Mouse (Mus musculus) CH12F3 (cell line): ENCODE data around the gene Osgep.
"Not testable (repeated sequence)": the region's sequence is repeated elsewhere in the genome, so short reads cannot be mapped to it uniquely, and the experiment has no call there.

Experiments used
- in situ Hi-C: fragments of 300-500 bp; cut with MboI; formaldehyde crosslinking; loops from 2 replicates; pipeline ENCODE4 v1.14.3; 2020; ENCODE audit warnings: low sequenced_read_pairs

Gene Osgep

DNA sequence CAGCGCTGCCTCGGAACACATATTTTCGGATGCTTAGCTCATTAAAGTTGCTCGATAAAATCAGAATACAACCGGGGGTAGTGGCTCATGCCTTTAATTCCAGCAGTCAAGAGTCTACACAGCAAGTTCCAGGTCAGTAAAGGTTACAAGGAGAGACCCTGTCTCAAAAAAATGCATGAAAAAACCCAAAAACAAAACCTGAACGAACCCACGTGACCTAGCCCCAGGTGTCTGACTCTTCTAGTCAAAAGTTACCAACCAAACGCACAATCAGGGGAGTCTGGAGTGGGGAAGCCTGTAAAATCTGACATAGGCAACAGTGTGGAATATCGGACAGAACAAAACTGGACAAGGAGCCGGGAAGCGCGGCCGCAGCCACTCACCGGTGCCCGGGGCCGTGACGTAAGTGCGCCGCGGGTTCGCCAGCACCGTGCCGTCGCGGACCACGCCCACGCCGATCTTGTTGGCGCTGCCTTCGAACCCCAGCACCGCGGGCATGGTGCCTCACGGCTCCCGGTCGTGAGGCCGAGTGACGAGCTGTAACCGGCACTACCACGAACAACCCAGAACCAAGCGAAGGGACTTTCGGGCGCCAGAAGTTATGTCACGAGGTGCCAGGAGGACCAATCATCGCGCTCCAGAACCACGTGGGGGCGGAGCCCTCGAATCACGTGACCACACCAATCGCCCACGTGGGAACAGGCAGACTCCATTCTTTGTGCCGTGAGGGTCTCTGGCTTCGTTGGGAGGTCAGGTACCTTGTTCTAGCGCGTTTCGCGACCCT is at the start of gene Osgep, which contains the start of gene Apex1:
Gene Osgep, minus strand, starts transcription at position 613 of the 784 bp plus-strand sequence.
Gene Apex1, plus strand, starts transcription at position 688 of the 784 bp plus-strand sequence.
- in situ Hi-C loops, result no loop called here

DNA sequence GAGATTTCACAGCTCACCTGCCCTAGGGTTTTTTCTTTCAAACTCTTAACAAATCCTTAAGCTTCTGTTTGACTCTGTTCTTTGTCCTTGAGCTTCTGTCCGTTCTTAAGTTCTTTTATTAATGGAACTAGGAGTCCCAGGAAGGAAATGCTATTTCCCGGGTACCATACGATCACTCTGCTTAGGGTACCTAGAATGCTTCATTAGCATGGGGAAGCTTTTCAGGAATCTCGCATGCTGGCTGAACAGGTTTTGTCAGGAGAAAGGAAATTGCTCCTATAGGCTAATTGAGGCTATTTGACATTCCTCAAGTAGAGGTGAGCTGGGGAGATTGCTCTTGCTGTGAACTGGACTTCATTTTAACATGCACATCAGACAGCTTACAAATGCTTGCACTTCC is 49.0 kb upstream of the Osgep start:
- in situ Hi-C loops, result no loop called here

DNA sequence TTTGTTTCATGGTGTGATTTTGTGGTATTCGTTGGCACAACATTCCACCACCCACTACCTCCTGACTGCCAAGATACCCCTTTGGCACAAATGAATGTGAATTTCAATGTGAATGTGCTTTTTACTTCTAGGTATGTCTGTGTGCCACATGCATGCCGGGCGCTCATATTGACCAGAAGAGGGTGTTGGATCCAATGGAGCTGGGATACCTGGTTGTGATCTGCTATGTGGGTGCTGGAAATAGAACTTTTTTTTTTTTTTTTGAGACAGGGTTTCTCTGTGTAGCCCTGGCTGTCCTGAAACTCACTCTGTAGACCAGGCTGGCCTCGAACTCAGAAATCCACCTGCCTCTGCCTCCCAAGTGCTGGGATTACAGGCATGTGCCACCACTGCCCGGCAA is 48.4 kb upstream of the Osgep start:
- in situ Hi-C loops, result not testable (repeated sequence)

DNA sequence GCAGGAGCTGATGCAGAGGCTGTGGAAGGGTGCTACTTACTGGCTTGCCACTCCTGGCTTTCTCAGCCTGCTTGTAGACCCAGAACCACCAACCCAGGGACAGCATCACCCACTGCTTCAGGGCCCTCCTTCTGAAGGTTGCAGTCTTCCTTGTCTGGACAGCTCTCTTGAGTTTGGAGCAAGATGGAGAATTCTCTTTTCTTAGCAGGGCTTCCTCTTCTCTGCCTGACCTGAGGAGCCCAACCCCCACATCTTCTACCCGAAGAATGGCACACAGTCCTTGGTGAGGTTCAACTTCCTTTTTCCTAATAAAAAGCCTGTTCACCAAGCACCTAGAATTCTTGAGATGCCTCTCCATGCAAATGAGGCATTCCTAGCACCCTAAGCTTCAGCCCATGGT is 46.1 kb upstream of the Osgep start:
- in situ Hi-C loops, result no loop called here

DNA sequence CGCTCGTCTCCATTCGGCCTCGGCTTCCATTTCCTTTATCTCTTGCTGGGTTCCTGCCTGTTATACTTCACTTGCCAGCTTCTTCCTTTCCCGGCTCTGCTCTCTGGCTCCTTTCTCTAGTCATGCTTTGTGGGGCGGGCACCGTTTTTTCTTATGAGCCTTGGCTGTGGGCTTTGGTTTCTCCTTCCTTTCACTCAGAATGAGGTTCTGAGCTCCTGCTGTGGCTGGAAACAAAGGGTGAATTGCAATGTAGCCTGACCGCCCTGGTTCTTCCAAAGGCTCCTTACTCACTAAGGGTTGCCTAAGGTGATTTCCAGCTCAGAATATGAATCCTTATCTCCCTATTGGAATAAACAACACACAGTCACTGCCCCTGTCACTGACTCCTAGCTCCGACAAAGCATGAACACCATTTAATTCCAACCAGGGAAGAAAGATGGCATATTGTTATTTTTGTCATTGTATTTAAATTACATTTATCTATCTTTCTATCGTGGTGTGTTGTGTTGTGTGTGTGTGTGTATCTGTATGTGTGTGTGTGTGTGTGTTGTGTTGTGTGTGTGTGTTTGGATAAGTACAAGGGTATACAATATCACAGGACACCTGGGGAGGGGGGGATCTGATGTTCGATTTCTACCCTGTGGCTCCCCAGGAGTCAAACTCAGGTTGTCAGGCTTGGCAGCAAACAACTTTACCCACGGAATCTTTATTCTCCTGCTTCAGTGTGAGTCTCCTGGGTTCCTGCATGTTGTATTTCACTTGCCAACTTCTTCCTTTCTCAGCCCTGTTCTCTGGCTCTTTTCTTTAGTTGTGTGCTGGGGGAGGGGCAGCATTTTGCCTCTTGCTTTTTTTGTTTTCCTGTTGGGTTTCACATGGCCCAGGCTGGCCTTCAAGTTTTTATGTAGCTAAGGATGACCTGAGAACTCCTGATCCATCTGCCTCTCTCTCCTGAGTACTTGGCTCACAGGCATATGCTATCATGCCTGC is 45.2 kb upstream of the Osgep start:
- in situ Hi-C loops, result no loop called here

DNA sequence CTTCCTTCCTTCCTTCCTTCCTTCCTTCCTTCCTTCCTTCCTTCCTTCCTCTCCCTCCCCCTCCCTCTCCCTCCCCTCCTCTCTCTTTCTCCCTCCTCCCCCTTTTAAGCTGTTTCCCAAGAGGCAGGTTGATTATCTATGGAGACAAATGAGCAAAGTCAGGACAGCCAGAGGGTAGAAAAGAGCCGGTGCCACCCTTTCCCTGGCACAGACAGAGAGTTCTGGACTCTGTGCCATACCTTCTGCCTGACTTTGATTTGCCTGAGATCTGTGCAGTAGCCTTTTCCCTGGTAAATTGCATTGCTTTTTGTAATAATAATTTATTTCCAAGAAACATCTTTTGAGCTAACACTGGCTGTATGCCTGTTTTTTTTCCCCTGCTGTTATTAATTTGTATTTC is 44.3 kb upstream of the Osgep start:
- in situ Hi-C loops, result no loop called here

DNA sequence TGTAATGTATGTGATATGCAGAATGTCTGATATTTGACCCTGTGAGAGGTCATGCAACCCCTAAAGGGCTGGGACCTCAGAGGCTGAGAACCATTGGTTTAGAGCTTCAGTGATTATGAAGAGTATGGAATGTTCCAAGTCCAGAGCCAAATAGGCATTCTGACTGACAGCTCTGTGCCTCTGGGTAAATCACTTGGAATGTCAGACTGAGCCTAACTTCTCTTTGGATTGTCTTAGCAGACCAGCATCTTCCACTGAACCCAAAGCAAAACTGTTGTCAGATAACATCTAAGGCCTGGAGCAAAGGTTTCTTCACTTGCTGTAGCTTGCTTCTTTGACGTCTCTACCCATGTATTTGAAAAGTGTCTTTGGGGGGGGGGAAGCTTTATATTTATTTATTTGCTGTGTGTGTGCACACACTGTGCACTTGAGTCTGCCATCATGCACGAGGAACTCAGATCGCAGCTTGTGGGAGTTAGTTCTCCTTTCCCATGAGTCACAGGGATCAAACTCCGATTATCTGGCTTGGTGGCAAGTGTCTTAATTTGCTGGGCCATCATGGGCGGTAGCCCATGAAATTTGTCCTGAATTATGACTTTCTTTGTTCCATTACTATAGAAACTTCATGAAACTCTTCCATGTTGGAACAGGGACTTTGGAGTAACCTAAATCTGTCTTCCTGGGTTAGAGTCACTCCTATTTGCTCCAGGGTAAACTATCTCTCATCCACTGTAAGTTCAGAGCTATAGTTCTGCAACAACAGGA is 43.7 kb upstream of the Osgep start:
- in situ Hi-C loops, result no loop called here

DNA sequence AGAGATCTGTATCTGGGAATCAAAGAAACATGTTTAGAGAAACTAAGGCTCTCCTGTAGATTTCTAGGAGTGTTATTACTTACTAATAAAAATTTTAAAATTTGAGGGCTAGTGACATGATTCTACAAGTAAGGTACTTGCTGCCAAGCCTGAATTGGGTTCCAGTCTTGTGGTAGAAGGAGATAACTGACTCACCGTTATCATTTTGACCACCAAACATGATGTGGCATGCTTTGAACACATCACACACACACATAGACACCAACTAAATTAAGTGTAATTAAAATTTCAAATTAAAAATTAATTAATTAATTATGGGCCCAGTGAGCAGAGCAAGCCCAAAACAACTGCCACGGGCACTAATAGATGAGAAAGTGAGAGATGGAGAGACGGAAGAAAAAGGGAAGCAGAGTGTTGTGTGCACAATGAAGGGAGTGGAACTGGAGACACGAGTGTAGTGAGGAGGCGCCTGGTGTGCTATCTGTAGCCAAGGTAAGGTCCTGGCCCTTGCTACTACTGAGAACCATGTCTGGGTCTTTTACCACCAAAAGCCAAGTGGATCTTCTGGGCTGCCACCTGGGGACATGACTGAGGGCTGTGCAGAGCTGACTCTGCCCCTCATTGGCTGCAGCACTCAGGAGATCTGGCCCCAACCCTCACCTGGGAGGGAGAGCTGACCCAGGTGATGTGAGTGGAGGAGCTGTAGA is 33.7 kb upstream of the Osgep start:
- in situ Hi-C loops, result not testable (repeated sequence)

DNA sequence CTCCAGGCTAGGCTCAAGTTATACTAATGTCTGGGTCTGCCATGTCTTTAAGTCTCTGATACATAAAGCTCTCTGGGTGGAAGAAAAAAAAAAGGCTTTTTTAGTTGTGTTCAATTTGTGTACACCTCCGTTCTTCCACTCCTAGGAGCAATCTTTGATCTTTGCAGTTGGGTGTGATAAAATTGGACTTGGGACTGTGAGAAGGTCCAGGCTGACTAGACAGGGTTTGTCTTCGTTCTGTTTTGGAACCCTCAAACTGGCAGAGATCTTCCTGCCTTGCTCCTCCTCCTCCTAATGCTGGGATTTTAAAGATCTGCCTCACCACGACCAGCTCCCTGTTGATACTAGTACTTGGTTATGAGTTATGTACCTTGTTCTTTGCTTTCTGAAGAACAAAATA is 32.5 kb upstream of the Osgep start:
- in situ Hi-C loops, result not testable (repeated sequence)

DNA sequence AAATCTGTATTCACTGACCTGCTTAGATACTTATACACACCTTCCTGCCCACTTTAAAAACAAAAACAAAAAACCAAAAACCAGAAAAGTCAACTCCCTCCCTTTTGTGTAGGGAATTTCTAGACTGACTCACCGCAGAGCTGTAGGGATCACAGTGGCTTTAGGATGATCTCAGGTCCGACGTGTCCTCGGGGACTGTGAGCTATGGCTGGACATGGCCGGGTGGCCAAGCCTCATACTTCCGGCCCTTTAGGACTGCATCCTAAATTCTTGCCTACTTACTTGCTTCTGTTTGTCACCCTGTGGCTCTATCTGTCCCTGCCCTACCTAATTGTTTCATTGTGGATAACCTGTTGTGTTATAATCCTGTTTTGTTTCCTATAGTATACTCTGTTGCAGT is 32.0 kb upstream of the Osgep start:
- in situ Hi-C loops, result not testable (repeated sequence)

DNA sequence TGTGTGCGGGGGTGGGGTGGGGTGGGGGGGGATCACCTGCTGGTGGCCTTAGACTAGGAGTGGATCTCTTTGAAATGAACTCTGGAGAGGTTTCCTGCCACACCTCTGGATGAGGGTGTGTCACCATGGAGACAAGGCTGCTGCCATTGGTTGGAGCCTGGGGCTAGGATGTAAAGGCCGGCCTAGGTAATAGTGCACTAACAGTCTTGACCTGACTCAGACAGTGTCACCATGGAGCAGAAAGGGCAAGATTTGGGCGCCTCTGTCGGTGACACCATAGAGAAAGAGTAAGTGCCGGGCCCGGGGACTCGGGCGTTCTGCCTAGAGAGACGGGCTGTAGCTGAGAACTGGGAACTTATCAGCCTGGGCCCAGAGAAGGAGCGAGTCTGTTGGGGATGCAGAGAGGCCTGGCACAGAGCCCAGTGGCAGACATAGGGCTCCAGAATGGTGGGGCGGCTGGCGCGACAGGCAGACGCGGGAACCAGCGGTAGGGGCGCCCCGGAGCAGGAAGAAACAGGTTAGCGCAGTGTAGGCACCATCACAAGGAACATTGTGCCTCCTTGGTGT is 31.3 kb upstream of the Osgep start, which contains the start of gene Pnp2:
Gene Pnp2, plus strand, starts transcription at position 51 of the 567 bp plus-strand sequence.
- in situ Hi-C loops, result not testable (repeated sequence)

DNA sequence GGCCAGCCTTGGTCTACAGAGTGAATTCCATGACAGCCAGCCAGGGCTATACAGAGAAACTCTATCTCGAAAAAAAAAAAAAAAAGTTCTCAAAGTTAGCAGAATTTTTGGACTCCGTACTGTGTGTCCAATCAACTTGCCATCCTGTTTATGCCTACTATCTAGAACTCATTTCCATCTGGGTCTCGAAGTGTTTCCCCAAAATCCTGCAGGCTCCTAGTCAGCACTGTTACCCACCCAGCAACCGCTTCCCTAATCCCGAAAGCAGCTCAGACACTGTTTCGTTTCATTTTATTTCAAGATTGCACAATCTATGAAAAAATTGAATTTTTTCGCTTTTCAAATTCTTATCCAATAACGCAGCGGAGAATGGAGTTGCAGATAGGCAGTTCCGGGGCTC is 30.8 kb upstream of the Osgep start:
- in situ Hi-C loops, result no loop called here

DNA sequence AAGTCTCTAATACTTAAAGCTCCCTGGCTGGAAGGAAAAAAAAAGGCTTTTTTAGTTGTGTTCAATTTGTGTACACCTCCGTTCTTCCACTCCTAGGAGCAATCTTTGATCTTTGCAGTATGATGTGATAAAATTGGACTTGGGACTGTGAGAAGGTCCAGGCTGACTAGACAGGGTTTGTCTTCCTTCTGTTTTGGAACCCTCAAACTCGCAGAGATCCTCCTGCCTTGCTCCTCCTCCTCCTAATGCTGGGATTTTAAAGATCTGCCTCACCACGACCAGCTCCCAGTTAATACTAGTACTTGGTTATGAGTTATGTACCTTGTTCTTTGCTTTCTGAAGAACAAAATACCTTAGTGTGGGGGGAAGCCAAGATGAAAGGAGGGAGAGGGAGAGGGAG is 20.8 kb upstream of the Osgep start:
- in situ Hi-C loops, result not testable (repeated sequence)

DNA sequence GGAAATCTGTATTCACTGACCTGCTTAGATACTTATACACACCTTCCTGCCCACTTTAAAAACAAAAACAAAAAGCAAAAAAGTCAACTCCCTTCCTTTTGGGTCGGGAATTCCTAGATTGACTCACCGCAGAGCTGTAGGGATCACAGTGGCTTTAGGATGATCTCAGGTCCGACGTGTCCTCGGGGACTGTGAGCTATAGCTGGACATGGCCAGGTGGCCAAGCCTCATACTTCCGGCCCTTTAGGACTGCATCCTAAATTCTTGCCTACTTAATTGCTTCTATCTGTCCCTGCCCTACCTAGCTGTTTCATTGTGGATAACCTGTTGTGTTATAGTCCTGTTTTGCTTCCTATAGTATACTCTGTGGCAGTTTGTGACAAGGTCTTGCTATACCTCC is 20.4 kb upstream of the Osgep start:
- in situ Hi-C loops, result not testable (repeated sequence)

DNA sequence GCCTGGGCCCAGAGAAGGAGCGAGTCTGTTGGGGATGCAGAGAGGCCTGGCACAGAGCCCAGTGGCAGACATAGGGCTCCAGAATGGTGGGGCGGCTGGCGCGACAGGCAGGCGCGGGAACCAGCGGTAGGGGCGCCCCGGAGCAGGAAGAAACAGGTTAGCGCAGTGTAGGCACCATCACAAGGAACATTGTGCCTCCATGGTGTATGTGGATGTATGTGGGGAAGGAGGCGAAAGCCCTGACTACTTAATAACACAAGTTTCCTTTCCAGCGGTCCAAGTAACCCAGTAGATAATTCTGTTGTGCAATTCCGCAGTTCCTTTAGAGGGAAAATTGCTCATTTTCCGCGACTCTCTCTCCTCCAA is 20.0 kb upstream of the Osgep start:
- in situ Hi-C loops, result not testable (repeated sequence)

DNA sequence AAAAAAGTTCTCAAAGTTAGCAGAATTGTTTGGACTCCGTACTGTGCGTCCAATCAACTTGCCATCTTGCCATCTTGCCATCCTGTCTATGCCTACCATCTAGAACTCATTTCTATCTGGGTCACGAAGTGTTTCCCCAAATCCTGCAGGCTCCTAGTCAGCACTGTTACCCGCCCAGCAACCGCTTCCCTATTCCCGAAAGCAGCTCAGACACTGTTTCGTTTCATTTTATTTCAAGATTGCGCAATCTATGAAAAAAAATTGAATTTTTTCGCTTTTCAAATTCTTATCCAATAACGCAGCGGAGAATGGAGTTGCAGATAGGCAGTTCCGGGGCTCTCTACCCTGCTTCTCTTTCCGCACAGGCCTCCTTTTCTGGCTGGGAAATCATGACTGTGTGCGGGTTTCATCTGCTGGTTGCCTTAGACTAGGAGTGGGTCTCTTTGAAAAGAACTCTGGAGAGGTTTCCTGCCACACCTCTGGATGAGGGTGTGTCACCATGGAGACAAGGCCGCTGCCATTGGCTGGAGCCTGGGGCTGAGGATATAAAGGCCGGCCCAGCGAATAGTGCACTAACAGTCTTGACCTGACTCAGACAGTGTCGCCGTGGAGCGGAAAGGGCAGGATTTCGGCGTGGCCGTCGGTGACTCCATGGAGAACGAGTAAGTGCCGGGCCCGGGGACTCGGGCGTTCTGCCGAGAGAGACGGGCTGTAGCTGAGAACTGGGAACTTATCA is 19.4 kb upstream of the Osgep start, which contains the start of gene Gm49342:
Gene Gm49342, plus strand, starts transcription at position 586 of the 736 bp plus-strand sequence.
- in situ Hi-C loops, result no loop called here

DNA sequence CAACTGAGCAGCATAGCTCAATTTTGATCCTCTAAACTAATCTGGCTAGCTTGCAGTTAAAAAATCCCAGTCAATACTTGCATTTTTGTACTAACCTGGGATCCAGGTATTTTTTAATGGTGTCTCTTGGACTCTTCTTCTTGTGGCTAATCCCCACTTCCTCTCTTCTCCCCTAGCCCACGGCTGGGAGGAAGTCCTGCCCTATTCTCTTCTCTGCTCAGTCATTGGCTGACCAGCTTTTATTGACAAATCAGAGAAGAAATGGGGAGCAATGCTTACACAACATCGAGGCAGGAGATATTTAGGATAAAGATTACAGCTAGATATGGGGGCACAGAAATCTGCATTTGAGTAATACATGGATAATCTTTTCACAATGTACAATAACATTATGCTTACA is 14.2 kb upstream of the Osgep start:
- in situ Hi-C loops, result no loop called here

DNA sequence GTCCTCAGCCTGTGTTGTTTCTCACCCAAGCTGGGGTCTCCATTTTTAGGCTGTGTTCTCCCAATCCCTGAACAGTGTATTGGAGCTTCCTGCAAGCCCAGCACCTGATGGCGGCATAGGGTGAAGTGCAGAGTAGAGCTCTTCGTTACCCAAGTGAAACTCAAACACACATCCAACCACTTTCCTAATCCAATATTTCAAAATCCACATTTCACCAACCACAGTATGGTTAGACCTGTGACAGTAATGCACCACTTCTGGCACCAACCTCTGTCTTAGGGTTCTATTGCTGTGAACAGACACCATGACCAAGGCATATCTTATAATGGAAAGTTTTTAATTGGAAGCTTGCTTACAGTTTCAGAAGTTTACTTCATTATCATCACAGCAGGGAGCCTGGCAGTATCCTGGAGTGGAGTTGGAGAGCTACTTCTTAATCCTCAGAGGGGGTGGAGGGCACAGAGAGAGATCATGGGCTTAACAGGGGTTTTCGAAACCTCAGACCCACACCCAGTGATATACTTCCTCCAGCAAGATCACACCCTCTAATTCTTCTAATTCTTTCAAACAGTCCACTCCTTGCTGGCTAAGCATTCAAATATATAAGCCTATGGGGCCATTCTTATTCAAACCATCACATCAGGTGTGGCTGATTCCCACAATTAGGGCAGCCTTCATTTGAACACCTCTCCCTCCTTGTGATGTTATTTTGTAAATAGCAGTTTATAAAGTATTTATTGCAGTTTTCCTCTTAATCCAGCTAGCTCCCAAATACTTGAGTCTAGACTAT is 13.6 kb upstream of the Osgep start:
- in situ Hi-C loops, result no loop called here
